Mouse (Mus musculus): Measurements from ENCODE around the gene 4933402D24Rik. TPM values are rescaled to one million over a fixed set of nuclear protein-coding genes. Genes with fewer than 3 reads are reported as not detected.

Gene 4933402D24Rik
- total RNA-seq (2017) = not detected in 3 replicates

- ATAC-seq (replicated peaks; ENCODE audit: insufficient number of reproducible peaks, low FRiP score, low TSS enrichment, poor library complexity, severe bottlenecking) = no peak
Measured at GRCm38 (mm10) chr1:63769167-63769566, at the start of gene 4933402D24Rik. TSS of gene 4933402D24Rik (minus strand) at chr1:63769267.

DNA sequence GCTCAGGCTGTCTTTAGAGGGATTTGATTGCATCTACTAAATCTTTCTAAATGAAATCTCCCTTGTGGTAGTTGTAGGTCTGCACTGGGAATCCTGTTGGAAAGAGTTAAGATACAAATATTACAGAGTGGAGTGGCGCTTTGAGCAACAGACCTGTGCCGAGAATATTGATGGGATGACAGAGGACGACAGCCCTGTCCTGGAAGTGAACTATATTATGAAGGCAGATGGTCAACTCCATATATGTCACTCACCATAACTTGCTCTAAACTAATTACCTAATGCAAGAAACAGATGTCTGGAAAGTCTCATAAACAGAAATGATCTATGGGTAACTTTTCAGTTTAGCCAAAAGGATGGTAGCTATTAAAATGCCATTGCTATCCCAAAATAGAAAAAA lies 39.5 kb upstream of the 4933402D24Rik start:
- no peak for ATAC-seq (replicated peaks; ENCODE audit: insufficient number of reproducible peaks, low FRiP score, low TSS enrichment, poor library complexity, severe bottlenecking)

- ATAC-seq (replicated peaks; ENCODE audit: insufficient number of reproducible peaks, low FRiP score, low TSS enrichment, poor library complexity, severe bottlenecking) = no peak
Measured at GRCm38 (mm10) chr1:63805095-63805494, 36.0 kb upstream of the 4933402D24Rik start.

GRCm38 (mm10) chr1:63794326-63794725 lies 25.3 kb upstream of the 4933402D24Rik start:
- no peak for ATAC-seq (replicated peaks; ENCODE audit: insufficient number of reproducible peaks, low FRiP score, low TSS enrichment, poor library complexity, severe bottlenecking)

- ATAC-seq (replicated peaks; ENCODE audit: insufficient number of reproducible peaks, low FRiP score, low TSS enrichment, poor library complexity, severe bottlenecking) = no peak
Measured at GRCm38 (mm10) chr1:63776902-63777630, 8.0 kb upstream of the 4933402D24Rik start.

GRCm38 (mm10) chr1:63776396-63776795 lies 7.3 kb upstream of the 4933402D24Rik start:
- no peak for ATAC-seq (replicated peaks; ENCODE audit: insufficient number of reproducible peaks, low FRiP score, low TSS enrichment, poor library complexity, severe bottlenecking)

GRCm38 (mm10) chr1:63770309-63770708 lies 1.2 kb upstream of the 4933402D24Rik start:
- ATAC-seq (replicated peaks; ENCODE audit: insufficient number of reproducible peaks, low FRiP score, low TSS enrichment, poor library complexity, severe bottlenecking) = no peak

- no peak for ATAC-seq (replicated peaks; ENCODE audit: insufficient number of reproducible peaks, low FRiP score, low TSS enrichment, poor library complexity, severe bottlenecking)
Measured at GRCm38 (mm10) chr1:63768112-63768511, 955 bp downstream of the 4933402D24Rik start.

- no peak for ATAC-seq (replicated peaks; ENCODE audit: insufficient number of reproducible peaks, low FRiP score, low TSS enrichment, poor library complexity, severe bottlenecking)
Measured at GRCm38 (mm10) chr1:63764395-63764794, 4.7 kb downstream of the 4933402D24Rik start.

DNA sequence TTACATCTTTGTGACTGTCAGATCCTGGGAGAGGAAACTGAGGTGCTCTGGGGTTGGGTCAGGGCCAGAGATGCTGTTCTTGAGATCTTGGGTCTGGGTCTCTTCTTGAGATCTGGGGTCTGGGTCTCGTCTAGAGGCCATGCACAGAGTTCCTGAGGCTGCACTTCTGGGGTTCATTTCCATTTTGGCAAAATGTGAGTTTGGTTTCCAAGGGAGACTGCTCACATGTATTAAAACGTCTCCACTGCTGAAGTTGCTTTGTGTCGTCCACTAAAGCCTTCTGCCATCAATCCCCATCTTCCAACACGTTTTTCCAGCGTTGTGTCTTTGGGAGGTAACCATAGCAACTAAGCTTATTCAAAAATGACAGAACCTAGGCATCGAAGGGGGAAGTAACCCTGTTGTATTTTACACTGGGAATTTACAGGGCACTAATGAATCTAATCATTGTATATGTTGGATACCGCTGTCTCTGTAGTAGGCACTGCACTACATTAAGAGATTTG lies 5.1 kb downstream of the 4933402D24Rik start:
- ATAC-seq (replicated peaks; ENCODE audit: insufficient number of reproducible peaks, low FRiP score, low TSS enrichment, poor library complexity, severe bottlenecking) = no peak

DNA sequence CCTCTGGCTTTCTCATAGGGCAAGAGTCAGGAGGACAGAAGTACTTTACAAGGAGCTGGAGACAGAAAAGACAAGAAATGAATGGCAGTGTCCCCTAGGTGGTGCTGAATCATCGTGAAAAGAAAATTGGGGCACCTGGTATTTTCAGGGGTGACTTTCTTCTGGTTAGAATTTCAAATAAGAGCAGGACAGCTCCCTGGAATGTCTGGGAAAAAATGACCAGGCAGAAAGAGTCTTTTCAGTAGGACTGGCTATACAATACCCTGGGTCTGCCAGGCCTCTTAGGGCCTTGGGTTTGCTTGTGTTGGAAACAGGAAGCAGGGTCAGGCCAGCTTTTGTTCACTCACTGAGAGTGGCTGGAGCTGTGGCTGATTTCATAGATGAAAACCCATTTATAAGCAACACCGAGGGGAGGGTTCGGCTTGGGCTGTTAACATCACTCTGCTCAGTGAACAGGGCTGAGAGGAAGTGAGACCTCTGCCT lies 5.8 kb downstream of the 4933402D24Rik start:
- no peak for ATAC-seq (replicated peaks; ENCODE audit: insufficient number of reproducible peaks, low FRiP score, low TSS enrichment, poor library complexity, severe bottlenecking)

DNA sequence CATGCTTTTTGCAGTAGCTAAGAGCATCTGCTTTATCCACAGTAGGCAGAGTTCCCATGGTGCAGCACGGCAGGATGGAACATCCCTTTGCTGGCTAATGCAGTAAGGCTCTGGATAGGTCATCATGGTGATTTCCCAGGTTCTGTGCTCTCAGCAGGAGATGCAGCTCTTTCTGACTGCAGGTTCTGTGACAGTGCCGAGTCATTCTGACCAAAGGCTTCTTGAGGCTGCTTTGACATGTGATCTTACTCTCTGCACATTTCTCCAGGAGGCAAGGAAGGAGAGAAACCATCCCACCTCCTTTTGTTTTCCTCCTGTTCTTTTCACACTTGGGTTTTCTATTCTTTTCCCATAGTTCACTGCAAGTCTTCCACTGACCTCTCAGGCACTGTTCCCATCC lies 13.1 kb downstream of the 4933402D24Rik start:
- ATAC-seq (replicated peaks; ENCODE audit: insufficient number of reproducible peaks, low FRiP score, low TSS enrichment, poor library complexity, severe bottlenecking) = no peak

DNA sequence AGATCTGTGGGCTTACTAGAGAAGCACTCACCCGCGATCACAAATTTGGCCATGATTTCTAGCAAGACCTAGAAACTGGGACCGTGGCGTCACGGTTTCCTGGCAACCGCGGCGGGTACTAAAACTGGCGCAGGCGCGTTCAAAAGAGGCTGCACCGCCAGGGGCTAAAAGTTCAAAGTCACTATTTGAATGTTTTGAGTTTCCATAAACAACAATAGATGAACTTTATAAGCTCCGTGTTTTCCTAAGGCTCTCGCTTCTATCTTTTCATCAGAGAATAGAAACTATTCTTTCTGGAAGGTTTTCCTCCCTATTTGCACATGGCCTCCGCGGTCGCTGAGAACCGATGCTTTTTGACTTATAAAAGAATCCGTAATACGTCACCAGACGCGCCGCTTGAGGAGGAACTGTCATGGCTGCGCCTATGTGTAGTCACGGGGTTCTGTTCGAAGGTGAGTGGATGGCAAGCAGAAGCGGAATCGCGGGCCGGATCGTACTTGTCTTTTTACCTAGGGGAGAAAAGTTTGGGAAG lies 38.8 kb downstream of the 4933402D24Rik start, which contains the start of the genes Mdh1b and Fastkd2:
Gene Mdh1b (minus strand): TSS at position 79 of the 532 bp plus-strand sequence.
Gene Fastkd2 (plus strand): TSS at position 375 of the 532 bp plus-strand sequence.
- peak; percentile 99 for ATAC-seq (replicated peaks; ENCODE audit: insufficient number of reproducible peaks, low FRiP score, low TSS enrichment, poor library complexity, severe bottlenecking)

DNA sequence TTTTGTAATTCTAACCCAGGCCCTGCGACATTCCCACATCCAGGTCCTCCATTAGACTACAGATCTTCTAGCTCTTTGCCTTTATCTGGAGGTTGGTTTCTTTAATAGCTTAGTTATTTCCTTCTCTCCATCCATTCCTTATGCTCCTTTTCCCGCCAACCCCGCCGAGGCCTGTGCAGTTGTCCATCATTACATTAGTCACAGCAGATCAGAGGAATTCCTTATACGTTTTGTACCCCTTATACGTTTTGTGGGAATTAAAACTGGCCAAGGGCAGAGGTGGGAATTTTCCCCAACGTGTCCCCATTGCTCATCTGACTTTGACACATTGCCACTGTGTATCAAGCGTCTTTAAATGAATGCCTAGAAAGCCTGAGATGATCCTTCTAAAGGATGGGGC lies 39.3 kb downstream of the 4933402D24Rik start:
- no peak for ATAC-seq (replicated peaks; ENCODE audit: insufficient number of reproducible peaks, low FRiP score, low TSS enrichment, poor library complexity, severe bottlenecking)

DNA sequence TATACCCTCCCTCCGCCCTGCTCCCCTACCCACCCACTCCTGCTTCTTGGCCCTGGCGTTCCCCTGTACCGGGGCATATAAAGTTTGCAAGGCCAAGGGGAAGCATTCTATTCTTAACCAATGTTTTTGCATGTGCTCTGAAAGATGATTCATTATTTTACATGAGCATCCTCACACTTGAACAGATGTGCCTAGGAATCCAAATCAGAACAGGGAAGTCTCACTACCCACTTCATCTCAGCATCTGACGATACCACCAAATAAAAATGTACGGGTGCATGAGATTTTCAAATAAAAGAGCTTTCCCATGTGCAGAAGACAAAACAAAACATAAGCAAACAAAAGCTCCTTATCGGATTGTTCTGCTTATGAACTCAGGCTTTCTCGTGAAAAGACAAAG lies 48.9 kb downstream of the 4933402D24Rik start:
- ATAC-seq (replicated peaks; ENCODE audit: insufficient number of reproducible peaks, low FRiP score, low TSS enrichment, poor library complexity, severe bottlenecking) = no peak

GRCm38 (mm10) chr1:63708876-63709275 lies 60.2 kb downstream of the 4933402D24Rik start:
- ATAC-seq (replicated peaks; ENCODE audit: insufficient number of reproducible peaks, low FRiP score, low TSS enrichment, poor library complexity, severe bottlenecking) = no peak

GRCm38 (mm10) chr1:63705733-63706132 lies 63.3 kb downstream of the 4933402D24Rik start:
- no peak for ATAC-seq (replicated peaks; ENCODE audit: insufficient number of reproducible peaks, low FRiP score, low TSS enrichment, poor library complexity, severe bottlenecking)

Data from monocyte, adult 5-6 weeks (primary cell).